Mouse (Mus musculus) midbrain, embryonic 16.5 days (tissue): ENCODE measurements around the gene Sectm1b. TPM values are rescaled to one million over a fixed set of nuclear protein-coding genes. Genes with fewer than 3 reads are reported as not detected.

Experiments
- polyA plus RNA-seq: library from polyadenylated mRNA; unstranded; fragments of >200 nt; fragmentation: Nextera tagmentation; extraction: Ambion mirVana; gene quantifications from 2 replicates; pipeline ENCODE4 v1.2.1, GENCODE M21; 2015

Sectm1b gene
- polyA plus RNA-seq, 1 experiment from 2014 or later: not detected

Other genes with a start within 250 kb of the Sectm1b start
- gene Fasn, start 239.0 kb downstream of the Sectm1b start, polyA plus RNA-seq: 102 and 108 TPM in 2 replicates
- 6.8 and 7.1 TPM in 2 replicates for gene Ccdc57, start 130.7 kb downstream of the Sectm1b start, polyA plus RNA-seq
- 9.0 and 10.0 TPM in 2 replicates for gene Slc16a3, start 115.1 kb downstream of the Sectm1b start, polyA plus RNA-seq
- gene Csnk1d, start 72.2 kb downstream of the Sectm1b start, polyA plus RNA-seq: 153 and 161 TPM in 2 replicates
- gene Cd7, start 24.2 kb downstream of the Sectm1b start, polyA plus RNA-seq: not detected in 2 replicates
- gene Sectm1a, start 17.7 kb upstream of the Sectm1b start, polyA plus RNA-seq: not detected in 2 replicates
- not detected in 2 replicates for gene Tex19.2, start 55.1 kb upstream of the Sectm1b start, polyA plus RNA-seq
- not detected in 2 replicates for gene Tex19.1, start 82.6 kb upstream of the Sectm1b start, polyA plus RNA-seq
- gene Uts2r, start 96.7 kb upstream of the Sectm1b start, polyA plus RNA-seq: 0.83 and 1.1 TPM in 2 replicates
- 34.5 and 40.9 TPM in 2 replicates for gene Hexdc, start 140.9 kb upstream of the Sectm1b start, polyA plus RNA-seq
- 24.0 and 27.6 TPM in 2 replicates for gene Ogfod3, start 141.1 kb upstream of the Sectm1b start, polyA plus RNA-seq
- 39.6 and 40.3 TPM in 2 replicates for gene Cybc1, start 165.8 kb upstream of the Sectm1b start, polyA plus RNA-seq
- gene Narf, start 173.7 kb upstream of the Sectm1b start, polyA plus RNA-seq: 93.1 and 104 TPM in 2 replicates
- gene Foxk2, start 196.4 kb upstream of the Sectm1b start, polyA plus RNA-seq: 11.6 and 14.0 TPM in 2 replicates